Mouse (Mus musculus): ENCODE measurements around the gene Cab39. TPM values are rescaled to one million over a fixed set of nuclear protein-coding genes. Genes with fewer than 3 reads are reported as not detected.

The Cab39 gene
- polyA plus RNA-seq, 2 experiments: 48.9 to 59.4 TPM

DNA sequence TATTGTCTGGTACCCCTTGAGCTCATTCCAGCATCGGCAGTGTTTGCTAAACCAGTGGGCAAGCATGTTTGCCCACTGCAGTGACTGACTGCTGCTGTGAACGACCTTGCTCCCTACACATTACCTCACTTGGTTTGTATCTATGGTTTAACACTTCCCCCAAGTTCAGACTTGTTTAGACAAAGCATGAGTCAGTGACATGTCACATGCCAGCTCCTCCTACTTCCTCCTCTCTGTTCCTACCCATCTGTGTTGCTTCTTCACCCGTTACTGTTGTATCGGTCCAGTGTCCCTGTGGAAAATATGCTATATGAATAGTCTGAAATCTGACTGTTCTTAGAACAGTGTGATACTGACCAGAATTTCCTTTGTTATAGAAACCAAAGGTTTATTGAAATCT, 44.8 kb downstream of the Cab39 start:
- H3K4me1 ChIP-seq (ENCODE audit: control insufficient read depth, insufficient read depth, low read length): no peaks in the 10 kb centered on the region
- ATAC-seq (ENCODE audit: low FRiP score, low read depth): no peak
- no peak overlapping the region for H3K4me3 ChIP-seq (replicated peaks; ENCODE audit: low read length)
- no peaks in the 10 kb centered on the region for H3K27me3 ChIP-seq (ENCODE audit: control insufficient read depth, insufficient read depth, low read length)
- no peaks in the 10 kb centered on the region for H3K9me3 ChIP-seq (ENCODE audit: control insufficient read depth, low read length)
- WGBS: 81% methylated on average over 4 of the region's 4 CpGs
- no peak for TF ChIP-seq POLR2A (IDR thresholded peaks at IDR 0.05; ENCODE audit: borderline replicate concordance, extremely low read depth, insufficient read depth, insufficient read length)
- no peak overlapping the region for H3K4me2 ChIP-seq (replicated peaks; ENCODE audit: low read depth, low read length, severe bottlenecking)
- DNase-seq (ENCODE audit: low spot score): no peak
- H3K36me3 ChIP-seq (ENCODE audit: control insufficient read depth, insufficient read depth, low read length): peaks cover 29% of the 10 kb centered on the region
- H3K9ac ChIP-seq (ENCODE audit: low read depth, low read length, severe bottlenecking): no peak overlapping the region
- no peak overlapping the region for H3K27ac ChIP-seq (replicated peaks; ENCODE audit: low read depth, low read length)

DNA sequence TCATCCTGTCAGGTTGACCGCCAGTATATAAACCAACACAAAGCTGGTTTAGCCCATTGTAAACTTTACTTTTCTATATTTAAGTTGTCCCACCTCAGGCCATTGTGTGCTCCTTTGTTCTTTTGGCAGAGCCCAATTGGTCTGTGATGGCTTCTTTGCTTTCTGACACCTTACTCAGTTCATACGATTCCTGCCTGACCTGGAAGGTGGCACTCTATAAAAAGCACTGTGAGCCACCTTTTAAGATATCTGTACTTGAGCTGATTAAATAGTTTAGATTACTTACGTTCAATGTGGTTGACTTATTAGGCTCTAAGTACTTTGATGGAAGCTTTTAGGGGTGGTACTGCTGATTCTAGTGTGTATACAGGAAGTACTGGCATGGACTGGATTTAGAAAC, 46.1 kb downstream of the Cab39 start:
- Histone ChIP-seq H3K27me3 (ENCODE audit: control insufficient read depth, insufficient read depth, low read length) (no peaks in the 10 kb centered on the region), H3K4me2 (replicated peaks; ENCODE audit: low read depth, low read length, severe bottlenecking) (no peak overlapping the region), H3K4me3 (replicated peaks; ENCODE audit: low read length) (no peak overlapping the region), H3K36me3 (ENCODE audit: control insufficient read depth, insufficient read depth, low read length) (peaks cover 35% of the 10 kb centered on the region), H3K9me3 (ENCODE audit: control insufficient read depth, low read length) (no peaks in the 10 kb centered on the region), H3K4me1 (ENCODE audit: control insufficient read depth, insufficient read depth, low read length) (no peaks in the 10 kb centered on the region), H3K9ac (ENCODE audit: low read depth, low read length, severe bottlenecking) (no peak overlapping the region), H3K27ac (replicated peaks; ENCODE audit: low read depth, low read length) (no peak overlapping the region)
- WGBS: 65% methylated on average over 3 of the region's 3 CpGs
- ATAC-seq (ENCODE audit: low FRiP score, low read depth): no peak
- DNase-seq (ENCODE audit: low spot score): no peak
- TF ChIP-seq POLR2A (IDR thresholded peaks at IDR 0.05; ENCODE audit: borderline replicate concordance, extremely low read depth, insufficient read depth, insufficient read length): no peak

DNA sequence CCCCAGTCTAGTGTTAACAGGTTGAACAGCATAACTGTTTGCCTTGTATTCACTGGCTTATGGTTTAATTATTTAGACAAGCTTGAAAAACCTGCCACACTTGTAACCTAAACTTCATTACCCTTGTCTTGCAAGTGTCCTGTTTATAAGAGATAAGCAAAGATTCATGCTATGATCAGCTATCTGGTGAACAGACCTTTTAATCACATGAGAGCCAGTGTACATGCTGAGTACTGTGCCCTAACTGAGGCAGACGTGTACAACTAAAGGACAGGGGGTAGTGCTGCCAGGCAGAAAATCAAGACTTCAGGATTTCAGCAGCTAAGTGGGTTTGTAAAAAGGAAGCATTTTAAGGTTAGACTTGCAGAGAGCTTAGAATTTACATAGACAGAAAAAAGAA, 46.5 kb downstream of the Cab39 start:
- Histone ChIP-seq H3K27ac (replicated peaks; ENCODE audit: low read depth, low read length) (no peak overlapping the region), H3K36me3 (ENCODE audit: control insufficient read depth, insufficient read depth, low read length) (peaks cover 36% of the 10 kb centered on the region), H3K9me3 (ENCODE audit: control insufficient read depth, low read length) (no peaks in the 10 kb centered on the region), H3K4me3 (replicated peaks; ENCODE audit: low read length) (no peak overlapping the region), H3K4me2 (replicated peaks; ENCODE audit: low read depth, low read length, severe bottlenecking) (no peak overlapping the region), H3K9ac (ENCODE audit: low read depth, low read length, severe bottlenecking) (no peak overlapping the region), H3K27me3 (ENCODE audit: control insufficient read depth, insufficient read depth, low read length) (no peaks in the 10 kb centered on the region), H3K4me1 (ENCODE audit: control insufficient read depth, insufficient read depth, low read length) (no peaks in the 10 kb centered on the region)
- WGBS: 83% methylated on average over 1 of the region's 1 CpGs
- ATAC-seq (ENCODE audit: low FRiP score, low read depth): no peak
- TF ChIP-seq POLR2A (IDR thresholded peaks at IDR 0.05; ENCODE audit: borderline replicate concordance, extremely low read depth, insufficient read depth, insufficient read length): no peak
- DNase-seq (ENCODE audit: low spot score): no peak

DNA sequence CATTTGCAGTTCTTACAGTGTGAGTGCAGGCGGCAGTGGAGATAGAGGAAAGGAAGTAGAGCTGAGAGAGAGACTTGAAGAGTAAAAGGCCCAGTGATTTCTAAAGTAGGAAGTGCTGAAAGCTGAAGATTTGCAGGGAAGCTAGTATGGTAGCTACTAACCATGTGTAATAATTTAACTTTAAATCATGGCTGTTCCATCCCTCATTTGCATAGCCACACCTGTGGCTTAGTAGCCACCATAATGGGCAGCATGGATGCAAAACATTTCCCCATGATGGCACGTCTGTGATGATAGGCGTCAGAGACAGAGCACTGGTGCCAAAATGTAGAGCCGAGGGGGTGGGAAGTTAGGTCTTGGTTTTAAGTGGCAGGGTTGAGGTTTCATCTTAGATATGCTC, 47.2 kb downstream of the Cab39 start:
- Histone ChIP-seq H3K4me2 (replicated peaks; ENCODE audit: low read depth, low read length, severe bottlenecking) (no peak overlapping the region), H3K36me3 (ENCODE audit: control insufficient read depth, insufficient read depth, low read length) (peaks cover 36% of the 10 kb centered on the region), H3K4me1 (ENCODE audit: control insufficient read depth, insufficient read depth, low read length) (no peaks in the 10 kb centered on the region), H3K9ac (ENCODE audit: low read depth, low read length, severe bottlenecking) (no peak overlapping the region), H3K4me3 (replicated peaks; ENCODE audit: low read length) (no peak overlapping the region), H3K27ac (replicated peaks; ENCODE audit: low read depth, low read length) (no peak overlapping the region), H3K9me3 (ENCODE audit: control insufficient read depth, low read length) (no peaks in the 10 kb centered on the region), H3K27me3 (ENCODE audit: control insufficient read depth, insufficient read depth, low read length) (no peaks in the 10 kb centered on the region)
- DNase-seq (ENCODE audit: low spot score) (no peak), ATAC-seq (ENCODE audit: low FRiP score, low read depth) (no peak)
- no peak for TF ChIP-seq POLR2A (IDR thresholded peaks at IDR 0.05; ENCODE audit: borderline replicate concordance, extremely low read depth, insufficient read depth, insufficient read length)
- 87% methylated on average over 4 of the region's 4 CpGs for WGBS

DNA sequence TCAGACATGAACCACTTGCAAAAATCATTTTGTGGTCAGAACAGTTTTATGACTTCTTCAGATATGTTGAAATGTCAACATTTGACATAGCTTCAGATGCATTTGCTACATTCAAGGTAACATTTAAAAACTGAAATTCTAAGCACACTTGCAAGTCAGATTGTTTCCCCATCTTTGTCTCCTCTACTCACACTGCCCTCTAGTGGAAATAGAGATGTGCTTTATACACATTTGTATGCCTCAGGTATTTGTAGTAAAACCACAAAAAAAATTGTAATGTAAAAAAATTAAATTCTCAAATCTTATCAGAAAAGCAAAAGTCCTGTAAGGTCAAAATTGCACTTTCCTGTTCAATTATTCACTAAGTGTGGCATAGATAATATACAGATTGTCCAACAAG, 49.0 kb downstream of the Cab39 start:
- Histone ChIP-seq H3K4me2 (replicated peaks; ENCODE audit: low read depth, low read length, severe bottlenecking) (no peak overlapping the region), H3K4me1 (ENCODE audit: control insufficient read depth, insufficient read depth, low read length) (no peaks in the 10 kb centered on the region), H3K9me3 (ENCODE audit: control insufficient read depth, low read length) (no peaks in the 10 kb centered on the region), H3K27me3 (ENCODE audit: control insufficient read depth, insufficient read depth, low read length) (no peaks in the 10 kb centered on the region), H3K27ac (replicated peaks; ENCODE audit: low read depth, low read length) (no peak overlapping the region), H3K36me3 (ENCODE audit: control insufficient read depth, insufficient read depth, low read length) (peaks cover 42% of the 10 kb centered on the region), H3K9ac (ENCODE audit: low read depth, low read length, severe bottlenecking) (no peak overlapping the region), H3K4me3 (replicated peaks; ENCODE audit: low read length) (no peak overlapping the region)
- no peak for DNase-seq (ENCODE audit: low spot score)
- no peak for ATAC-seq (ENCODE audit: low FRiP score, low read depth)
- no peak for TF ChIP-seq POLR2A (IDR thresholded peaks at IDR 0.05; ENCODE audit: borderline replicate concordance, extremely low read depth, insufficient read depth, insufficient read length)

DNA sequence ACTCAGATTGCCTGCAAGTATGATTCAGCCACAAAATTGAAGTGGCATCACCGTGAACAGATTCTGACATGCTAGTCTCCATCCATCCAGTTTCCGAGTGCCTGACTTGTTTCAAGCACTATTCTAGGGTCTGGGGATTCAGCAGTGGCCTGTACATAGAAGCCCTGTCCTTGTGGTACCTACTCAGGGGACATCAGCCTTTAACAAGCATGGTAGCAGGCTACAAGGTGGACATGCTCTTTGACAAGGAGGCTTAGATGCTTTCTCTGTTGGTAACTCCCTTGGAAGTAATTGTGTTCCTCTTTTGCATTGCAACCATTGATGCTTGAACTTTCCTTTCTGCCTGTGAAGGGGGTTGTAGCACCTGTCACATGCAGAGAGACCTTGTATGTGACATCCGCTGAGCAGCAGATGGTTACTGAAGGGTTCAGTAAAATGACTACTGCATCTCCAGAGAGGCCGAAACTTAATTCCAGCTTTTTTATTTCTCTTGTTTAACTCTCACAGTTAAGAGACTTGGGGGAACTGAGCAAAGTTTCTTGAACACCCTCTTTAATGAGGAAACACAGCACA, 50.1 kb downstream of the Cab39 start:
- Histone ChIP-seq H3K36me3 (ENCODE audit: control insufficient read depth, insufficient read depth, low read length) (peaks cover 41% of the 10 kb centered on the region), H3K27me3 (ENCODE audit: control insufficient read depth, insufficient read depth, low read length) (no peaks in the 10 kb centered on the region), H3K4me3 (replicated peaks; ENCODE audit: low read length) (no peak overlapping the region), H3K27ac (replicated peaks; ENCODE audit: low read depth, low read length) (no peak overlapping the region), H3K4me2 (replicated peaks; ENCODE audit: low read depth, low read length, severe bottlenecking) (no peak overlapping the region), H3K9me3 (ENCODE audit: control insufficient read depth, low read length) (no peaks in the 10 kb centered on the region), H3K9ac (ENCODE audit: low read depth, low read length, severe bottlenecking) (no peak overlapping the region), H3K4me1 (ENCODE audit: control insufficient read depth, insufficient read depth, low read length) (no peaks in the 10 kb centered on the region)
- no peak for TF ChIP-seq POLR2A (IDR thresholded peaks at IDR 0.05; ENCODE audit: borderline replicate concordance, extremely low read depth, insufficient read depth, insufficient read length)
- 96% methylated on average over 4 of the region's 4 CpGs for WGBS
- ATAC-seq (ENCODE audit: low FRiP score, low read depth) (no peak), DNase-seq (ENCODE audit: low spot score) (no peak)

All from limb, embryonic 14.5 days (tissue).